Comparison of ENCODE assay signal across 7 mouse cellular contexts in the genomic region with DNA sequence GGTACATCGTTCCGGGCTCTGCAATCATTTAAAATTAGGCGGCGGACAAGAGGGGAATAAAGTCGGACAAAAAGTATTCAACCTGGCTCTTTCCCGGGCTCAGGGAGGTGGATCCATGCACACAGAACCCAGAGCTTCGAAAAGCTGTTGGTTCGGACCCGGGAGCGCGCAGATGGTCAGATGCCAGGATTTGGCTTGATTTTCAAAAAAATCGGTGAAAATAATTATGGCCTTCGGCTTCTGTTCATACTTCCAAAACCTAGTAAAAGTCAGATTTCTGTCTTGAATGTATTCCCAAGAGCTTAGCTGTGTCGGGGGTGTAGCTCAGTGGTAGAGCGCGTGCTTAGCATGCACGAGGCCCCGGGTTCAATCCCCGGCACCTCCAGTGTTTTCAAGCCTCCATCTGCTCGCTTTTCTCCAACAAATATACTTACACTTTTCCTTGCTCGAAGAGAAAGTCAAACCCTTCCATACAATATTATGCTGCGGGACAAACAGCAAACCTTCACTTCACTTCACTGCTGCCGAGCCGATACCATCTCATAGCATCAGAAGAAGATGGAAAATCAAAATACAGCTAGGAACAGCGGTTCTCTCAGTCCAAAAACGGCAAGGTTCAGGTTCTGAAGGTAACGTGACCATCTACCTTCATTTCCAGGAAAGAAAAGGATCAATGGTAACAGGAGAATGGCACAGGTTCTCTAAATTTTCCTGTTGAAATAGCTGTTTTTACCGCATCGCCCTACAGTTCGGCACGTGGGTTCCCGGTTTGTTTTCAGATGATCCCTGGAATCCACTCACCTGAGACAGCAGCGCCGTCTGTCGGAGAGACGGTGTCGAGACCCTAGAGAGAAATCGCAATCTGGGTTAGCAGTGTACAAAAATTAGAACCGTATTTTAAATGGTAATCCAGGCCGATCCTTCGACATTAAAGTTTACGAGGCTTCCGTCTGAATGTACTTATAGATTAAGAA. TPM values are rescaled to one million over a fixed set of nuclear protein-coding genes. Genes with fewer than 3 reads are reported as not detected.
DNase-seq lines count a peak whose midpoint lies in the region; ATAC-seq lines count a peak whose summit lies in the region.

No protein-coding gene starts in this region.

- H3K36me3 ChIP-seq in intestine, embryonic 16.5 days (ENCODE audit: control insufficient read depth, insufficient read depth, low read length): no peaks in the 10 kb centered on the region
- H3K36me3 ChIP-seq in midbrain, embryonic 10.5 days: no peaks in the 10 kb centered on the region

- no peaks in the 10 kb centered on the region for H3K4me1 ChIP-seq in intestine, embryonic 16.5 days (ENCODE audit: control insufficient read depth, insufficient read depth, low read length)
- 0 out of 2 replicates have a peak, but pooled peaks cover 3% of the 10 kb centered on the region for H3K4me1 ChIP-seq in midbrain, embryonic 10.5 days

- H3K4me2 ChIP-seq in intestine, embryonic 16.5 days (ENCODE audit: low read depth, low read length): peak overlapping the region; percentile 81

- intact Hi-C loops in left cerebral cortex, postnatal 36 days (cut with DNase I): loop anchor here (2.0 kb wide), 2 partner anchors 41 to 93 kb away; no protein-coding TSS in a partner anchor

- H3K9ac ChIP-seq in intestine, embryonic 16.5 days (ENCODE audit: low read depth, low read length): peak overlapping the region; percentile 66

- peak overlapping the region; percentile 60 for H3K4me3 ChIP-seq in intestine, embryonic 16.5 days (ENCODE audit: low read length)
- H3K4me3 ChIP-seq in midbrain, embryonic 10.5 days: peak overlapping the region; percentile 66

- DNase-seq in adrenal gland, postnatal 10 days: peak; percentile 85
- peak; percentile 96 for DNase-seq in embryo, embryonic 9.5 days (ENCODE audit: extremely low spot score)
- DNase-seq in gastrocnemius, postnatal 4 days (ENCODE audit: low spot score in 2 of 2): peak; percentile 28 to 57
- peak; percentile 84 to 86 for DNase-seq in left cerebral cortex, postnatal 36 days (ENCODE audit: low spot score in 2 of 2)
- DNase-seq in midbrain, embryonic 10.5 days (ENCODE audit: low spot score): peak; percentile 80
- peak; percentile 76 for DNase-seq in right cerebral cortex, postnatal 36 days (ENCODE audit: low spot score in 2 of 2)

- H3K27me3 ChIP-seq in intestine, embryonic 16.5 days (replicated peaks; ENCODE audit: control insufficient read depth, insufficient read depth, low read length): no peaks in the 10 kb centered on the region
- H3K27me3 ChIP-seq in midbrain, embryonic 10.5 days (ENCODE audit: low read depth, poor library complexity, severe bottlenecking): 0 out of 2 replicates have a peak, but pooled peaks cover 8% of the 10 kb centered on the region

- 1% methylated on average over 43 of the region's 43 CpGs for WGBS in intestine, embryonic 16.5 days
- 1% methylated on average over 43 of the region's 43 CpGs for WGBS in midbrain, embryonic 10.5 days

- H3K27ac ChIP-seq in intestine, embryonic 16.5 days (ENCODE audit: low read length): no peak overlapping the region; the same call in 1 of the 2 replicates
- H3K27ac ChIP-seq in midbrain, embryonic 10.5 days (replicated peaks): peak overlapping the region; percentile 64

- peak; percentile 99 for ATAC-seq in intestine, embryonic 16.5 days

- H3K9me3 ChIP-seq in intestine, embryonic 16.5 days (ENCODE audit: control insufficient read depth, low read length): no peaks in the 10 kb centered on the region
- 0 out of 2 replicates have a peak, but pooled peaks cover 6% of the 10 kb centered on the region for H3K9me3 ChIP-seq in midbrain, embryonic 10.5 days (replicated peaks)

RNA-seq across cellular contexts. Expression of gene Trim27, which starts 54.8 kb away (rescaled TPM):
- total RNA-seq in adrenal gland, postnatal 10 days (2021): 10 to 100 TPM; 50.2 to 51.9 TPM
- total RNA-seq in gastrocnemius, postnatal 4 days (2021): 10 to 100 TPM; 46.7 to 48.8 TPM
- polyA plus RNA-seq in intestine, embryonic 16.5 days (2015; fragmentation: Nextera tagmentation; extraction: Ambion mirVana): 119 and 122 TPM in 2 replicates
- 10 to 100 TPM; 34.0 TPM for total RNA-seq in left cerebral cortex, postnatal 36 days (2021)
- 146 and 162 TPM in 2 replicates for polyA plus RNA-seq in midbrain, embryonic 10.5 days (2016; fragmentation: Nextera tagmentation; extraction: Ambion mirVana)

RNA-seq across cellular contexts. Expression of gene Gpx5, which starts 58.5 kb away (rescaled TPM):
- not detected for total RNA-seq in adrenal gland, postnatal 10 days (2021)
- total RNA-seq in gastrocnemius, postnatal 4 days (2021): not detected
- polyA plus RNA-seq in intestine, embryonic 16.5 days (2015; fragmentation: Nextera tagmentation; extraction: Ambion mirVana): not detected in 2 replicates
- total RNA-seq in left cerebral cortex, postnatal 36 days (2021): not detected
- not detected in 2 replicates for polyA plus RNA-seq in midbrain, embryonic 10.5 days (2016; fragmentation: Nextera tagmentation; extraction: Ambion mirVana)

Comparison
In these comparisons a context has a peak if more than half of its experiments do, and no peak if none do; other contexts are left out.
1. DNase-seq: peak in every context shown above with its lines; median percentile 96 in embryo, embryonic 9.5 days; 85 in adrenal gland, postnatal 10 days; 85 in left cerebral cortex, postnatal 36 days; 80 in midbrain, embryonic 10.5 days; 76 in right cerebral cortex, postnatal 36 days; 42 in gastrocnemius, postnatal 4 days.